ENCODE assay signal across 12 mouse cellular contexts in the genomic region with DNA sequence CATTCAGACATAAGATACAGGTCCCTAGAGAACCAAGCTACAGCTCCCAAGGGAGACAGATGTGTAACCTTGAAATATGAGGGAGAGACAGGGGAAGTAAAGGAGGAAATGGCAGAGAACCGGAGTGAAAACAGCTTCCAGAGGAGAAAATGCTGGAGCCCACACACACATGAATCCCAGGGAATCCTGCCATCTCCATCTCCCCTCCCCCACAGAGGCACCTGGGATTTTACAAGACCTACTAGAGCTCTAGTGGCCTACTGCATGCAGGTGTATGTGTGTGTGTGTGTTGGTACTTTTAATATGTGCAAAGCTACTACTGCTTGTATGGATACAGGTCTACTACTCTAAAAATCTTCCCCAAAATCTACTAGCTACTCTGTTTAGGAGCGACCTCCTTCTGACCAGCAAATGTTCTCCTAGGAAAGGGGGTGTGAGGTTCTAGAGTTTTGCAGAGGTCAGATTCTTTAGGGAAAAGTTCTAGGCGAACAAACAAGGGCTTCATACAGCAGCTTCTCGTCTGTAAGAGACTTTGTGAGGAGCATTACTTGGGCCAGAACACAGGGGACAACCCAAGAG. TPM values are rescaled to one million over a fixed set of nuclear protein-coding genes. Genes with fewer than 3 reads are reported as not detected.
A peak's percentile ranks its signal among the peaks of the same experiment; 100 is the strongest.
DNase-seq lines count a peak whose midpoint lies in the region; ATAC-seq and TF ChIP-seq lines count a peak whose summit lies in the region.
"Had no signal": no experiment of that assay in that cellular context is flagged by ENCODE, and none has a peak within 500 bp of the region (broad histone marks: within the 10 kb centered on the region; RNA-seq: fewer than 3 reads in every experiment).

No protein-coding gene starts in this region.

- DNase-seq in lung, adult 18-20 months: peak; percentile 25 to 36
- no peak for DNase-seq in lung, postnatal 25 days (ENCODE audit: low spot score)
- DNase-seq in left cerebral cortex, adult 2 months (ENCODE audit: extremely low spot score in 1 of 2, low spot score in 2 of 2): no peak
- no peak for DNase-seq in gastrocnemius, postnatal 36 days
- DNase-seq: heart, adult 2 months had no signal

- intact Hi-C loops in left cerebral cortex, adult 2 months (cut with DNase I): loop anchor here (10.0 kb wide), 1 partner anchor 496 kb away; no protein-coding TSS in a partner anchor
- intact Hi-C loops in gastrocnemius, postnatal 36 days (cut with DNase I): loop anchor here (5.0 kb wide), 1 partner anchor 699 kb away; no protein-coding TSS in a partner anchor

- WGBS in kidney, embryonic 16.5 days: 44% methylated on average over 4 of the region's 4 CpGs
- WGBS in limb, embryonic 13.5 days: 27% methylated on average over 4 of the region's 4 CpGs
- WGBS in stomach, embryonic 15.5 days: 64% methylated on average over 4 of the region's 4 CpGs

- peaks cover 30% of the 10 kb centered on the region for H3K27me3 ChIP-seq in kidney, embryonic 16.5 days (ENCODE audit: insufficient read depth, low read length)
- peaks cover 4% of the 10 kb centered on the region; the same call in 1 of the 2 replicates for H3K27me3 ChIP-seq in limb, embryonic 13.5 days
- peaks cover 23% of the 10 kb centered on the region for H3K27me3 ChIP-seq in stomach, embryonic 15.5 days (replicated peaks)
- H3K27me3 ChIP-seq: CH12.LX had no signal

- H3K9ac ChIP-seq in kidney, embryonic 16.5 days (replicated peaks; ENCODE audit: low read length): no peak overlapping the region; the same call in 1 of the 2 replicates
- H3K9ac ChIP-seq in limb, embryonic 13.5 days: peak overlapping the region; percentile 98
- no peak overlapping the region for H3K9ac ChIP-seq in stomach, embryonic 15.5 days
- H3K9ac ChIP-seq: liver, embryonic 12.5 days had no signal

- no peak overlapping the region for H3K4me3 ChIP-seq in kidney, embryonic 16.5 days (ENCODE audit: low read length)
- 0 out of 2 replicates have a peak overlapping the region, but pooled peaks have one; percentile 75 for H3K4me3 ChIP-seq in limb, embryonic 13.5 days
- no peak overlapping the region for H3K4me3 ChIP-seq in stomach, embryonic 15.5 days (replicated peaks)
- H3K4me3 ChIP-seq in left cerebral cortex, adult 2 months: no peak overlapping the region
- H3K4me3 ChIP-seq: heart, adult 2 months; liver, embryonic 12.5 days had no signal

- ATAC-seq in kidney, embryonic 16.5 days (ENCODE audit: low FRiP score, low TSS enrichment): no peak
- ATAC-seq in limb, embryonic 13.5 days (ENCODE audit: low FRiP score, low read depth): no peak
- ATAC-seq in stomach, embryonic 15.5 days (ENCODE audit: insufficient read depth, low FRiP score, low read depth): no peak
- ATAC-seq: intestine, postnatal 0 days; liver, embryonic 12.5 days; Patski had no signal

- H3K4me1 ChIP-seq in kidney, embryonic 16.5 days (ENCODE audit: insufficient read depth, low read length): peaks cover 22% of the 10 kb centered on the region
- H3K4me1 ChIP-seq in limb, embryonic 13.5 days: peaks cover 44% of the 10 kb centered on the region
- H3K4me1 ChIP-seq in stomach, embryonic 15.5 days: peaks cover 5% of the 10 kb centered on the region; the same call in 1 of the 2 replicates

- no peaks in the 10 kb centered on the region for H3K36me3 ChIP-seq in kidney, embryonic 16.5 days (ENCODE audit: insufficient read depth, low read length)
- no peaks in the 10 kb centered on the region for H3K36me3 ChIP-seq in limb, embryonic 13.5 days
- H3K36me3 ChIP-seq in stomach, embryonic 15.5 days: no peaks in the 10 kb centered on the region
- H3K36me3 ChIP-seq: liver, embryonic 12.5 days had no signal

- H3K27ac ChIP-seq in kidney, embryonic 16.5 days (ENCODE audit: low read length): peak overlapping the region; percentile 6; the same call in 1 of the 2 replicates
- peak overlapping the region; percentile 99 for H3K27ac ChIP-seq in limb, embryonic 13.5 days
- H3K27ac ChIP-seq in stomach, embryonic 15.5 days: peak overlapping the region; percentile 96; the same call in 1 of the 2 replicates
- no peak overlapping the region for H3K27ac ChIP-seq in left cerebral cortex, adult 2 months
- H3K27ac ChIP-seq: heart, adult 2 months; liver, embryonic 12.5 days had no signal

- no peak for TF ChIP-seq CTCF in left cerebral cortex, adult 2 months (IDR thresholded peaks at IDR 0.05)

- H3K4me2 ChIP-seq in kidney, embryonic 16.5 days (replicated peaks; ENCODE audit: low read depth, low read length): no peak overlapping the region
- H3K4me2 ChIP-seq in limb, embryonic 13.5 days (replicated peaks): peak overlapping the region; percentile 70
- no peak overlapping the region; the same call in 1 of the 2 replicates for H3K4me2 ChIP-seq in stomach, embryonic 15.5 days
- H3K4me2 ChIP-seq: liver, embryonic 12.5 days had no signal

- no peaks in the 10 kb centered on the region for H3K9me3 ChIP-seq in kidney, embryonic 16.5 days (ENCODE audit: low read length)
- no peaks in the 10 kb centered on the region for H3K9me3 ChIP-seq in limb, embryonic 13.5 days
- H3K9me3 ChIP-seq in stomach, embryonic 15.5 days: no peaks in the 10 kb centered on the region
- H3K9me3 ChIP-seq: liver, embryonic 12.5 days had no signal

RNA-seq across cellular contexts. Expression of a gene that starts 36.7 kb away (rescaled TPM):
- 78.3 and 80.4 TPM in 2 replicates for polyA plus RNA-seq in kidney, embryonic 16.5 days (2015; fragmentation: Nextera tagmentation; extraction: Ambion mirVana)
- polyA plus RNA-seq in limb, embryonic 13.5 days (2015; fragmentation: Nextera tagmentation; extraction: Ambion mirVana): 87.4 and 90.7 TPM in 2 replicates
- polyA plus RNA-seq in stomach, embryonic 15.5 days (2015; fragmentation: Nextera tagmentation; extraction: Ambion mirVana): 46.4 and 53.0 TPM in 2 replicates
- 1 to 10 TPM; 2.1 to 4.1 TPM for total RNA-seq in left cerebral cortex, adult 2 months (2021)
- 1 to 10 TPM; 4.9 to 7.0 TPM for total RNA-seq in gastrocnemius, postnatal 36 days (2021)
- total RNA-seq: CH12.LX had no signal

Comparison
In these comparisons a context has a peak if more than half of its experiments do, and no peak if none do; other contexts are left out.
1. DNase-seq: peak in lung, adult 18-20 months (2 of 2); none in lung, postnatal 25 days (single experiment), left cerebral cortex, adult 2 months (0 of 2) and gastrocnemius, postnatal 36 days (0 of 2).